Mouse (Mus musculus): ENCODE data around the gene Col1a1.

The Col1a1 gene

DNA sequence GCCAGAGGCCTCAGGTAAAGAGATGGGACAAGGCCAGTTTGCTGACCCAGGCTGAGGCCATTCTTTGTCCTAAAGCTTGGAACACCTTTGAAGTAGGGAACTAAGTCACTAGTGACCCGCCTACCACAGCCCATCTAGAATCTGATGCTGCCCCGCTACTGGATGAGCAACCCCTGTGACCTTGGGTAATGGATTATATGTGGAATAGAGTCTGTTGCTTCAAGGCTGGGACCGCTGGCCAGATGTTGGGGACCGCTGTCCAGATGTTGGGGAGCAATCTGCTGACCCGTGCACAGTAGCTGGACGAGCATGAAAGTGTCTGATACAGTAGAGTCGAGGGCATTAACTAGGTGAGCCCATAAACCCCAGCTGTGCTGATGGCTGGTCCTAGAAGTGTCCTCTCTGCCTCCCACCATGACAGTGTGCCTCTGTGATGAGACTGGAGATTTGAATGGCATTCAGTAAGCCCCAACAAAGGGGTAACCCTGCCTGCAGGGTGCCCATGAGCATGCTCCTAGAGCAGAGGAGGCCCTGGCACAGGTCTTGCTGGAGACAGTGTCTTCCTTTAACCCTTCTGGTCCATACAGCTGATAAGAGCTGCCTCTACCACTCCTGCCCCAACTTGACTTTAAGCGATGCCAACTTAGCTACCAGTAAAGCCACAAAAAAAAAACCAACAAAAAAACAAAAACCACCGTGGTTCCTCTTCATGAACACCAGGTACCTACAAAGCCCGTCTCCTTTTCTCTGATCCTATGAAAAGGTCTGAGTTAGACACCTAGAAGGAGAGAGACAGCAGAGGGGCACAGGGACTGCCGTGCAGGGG is 59.1 kb downstream of the Col1a1 start:
- no peak for DNase-seq (ENCODE audit: low read depth, low spot score)

DNA sequence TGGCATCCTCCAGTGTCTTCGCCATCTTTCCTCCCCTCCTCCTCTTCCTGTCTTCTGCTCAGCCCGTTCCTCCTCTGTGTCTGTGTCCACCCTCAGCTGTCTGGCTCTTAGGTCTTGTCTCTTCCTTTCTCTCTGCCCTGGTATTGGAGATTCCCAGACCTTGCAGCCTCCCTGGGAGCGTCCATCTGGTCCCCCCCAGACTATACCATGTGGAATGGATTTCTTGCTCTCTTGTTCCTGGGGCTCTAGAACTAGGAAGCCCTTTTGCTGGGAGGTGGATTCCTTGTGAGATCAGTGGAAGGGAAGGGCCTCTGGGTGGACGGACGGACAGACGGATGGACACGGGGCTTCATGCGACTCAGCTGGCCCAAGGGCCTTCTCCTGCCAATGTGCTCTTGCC is 60.1 kb downstream of the Col1a1 start:
- DNase-seq (ENCODE audit: low read depth, low spot score) = no peak

DNA sequence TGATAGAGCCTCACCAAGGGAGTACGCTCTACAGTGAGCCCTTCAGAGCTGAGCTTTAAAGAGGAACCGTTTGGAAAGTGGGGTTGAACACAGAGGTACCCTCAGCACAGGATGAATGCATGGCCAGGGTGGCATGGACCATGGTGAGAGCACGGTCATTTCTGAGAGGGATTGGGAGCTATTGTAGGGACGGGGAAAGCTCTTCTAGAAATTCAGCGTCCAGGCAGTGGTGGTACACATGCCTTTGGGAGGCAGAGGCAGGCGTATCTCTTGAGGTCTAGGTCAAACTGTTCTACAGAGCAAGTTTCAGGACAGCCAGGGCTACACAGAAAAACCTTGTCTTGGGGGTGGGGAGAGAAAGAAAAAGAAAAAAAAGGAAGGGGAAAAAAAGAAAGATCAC is 61.0 kb downstream of the Col1a1 start:
- no peak for DNase-seq (ENCODE audit: low read depth, low spot score)

DNA sequence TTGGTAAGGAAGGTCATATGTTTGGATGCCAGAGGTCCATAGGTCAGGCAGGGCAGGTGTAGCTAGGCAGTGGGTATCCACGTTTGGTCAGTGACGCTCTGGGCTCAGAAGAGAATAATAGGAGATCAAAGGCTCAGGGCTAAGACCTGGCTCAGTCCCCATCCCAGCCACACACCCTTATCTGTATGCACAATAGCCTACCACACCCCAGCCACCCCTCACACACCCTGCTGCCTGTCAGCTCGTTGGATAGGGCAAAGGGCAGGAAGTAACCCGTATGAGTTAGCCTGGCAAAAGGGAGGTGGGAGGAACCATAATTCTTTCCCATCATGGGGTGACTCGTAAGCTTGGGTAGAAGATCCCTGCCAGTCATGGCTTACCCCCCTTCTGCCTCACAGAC is 61.6 kb downstream of the Col1a1 start:
- DNase-seq (ENCODE audit: low read depth, low spot score) = no peak

DNA sequence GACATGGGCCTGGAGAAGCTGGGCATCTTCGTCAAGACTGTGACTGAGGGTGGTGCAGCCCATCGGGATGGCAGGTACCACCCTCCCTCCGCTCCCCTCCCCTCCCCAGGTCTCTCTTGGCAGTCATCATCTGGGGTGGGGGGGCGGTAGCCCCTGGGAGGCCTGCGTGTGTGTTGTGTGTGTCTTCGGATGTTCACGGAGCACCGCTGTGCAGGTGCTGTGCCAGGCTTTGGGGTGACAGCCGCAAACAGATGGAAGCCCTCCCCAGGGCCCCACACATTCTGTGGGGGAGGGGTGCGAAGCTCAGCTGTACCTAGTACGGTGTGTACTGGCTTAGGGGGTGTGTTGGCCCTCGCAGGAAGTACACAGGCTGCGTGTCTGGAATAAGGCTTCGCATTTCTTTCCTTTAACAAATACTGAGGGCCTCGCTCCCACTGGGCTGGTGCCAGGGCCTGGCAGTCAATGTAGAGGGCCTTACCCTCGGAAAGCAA is 62.1 kb downstream of the Col1a1 start:
- DNase-seq (ENCODE audit: low read depth, low spot score) = no peak

DNA sequence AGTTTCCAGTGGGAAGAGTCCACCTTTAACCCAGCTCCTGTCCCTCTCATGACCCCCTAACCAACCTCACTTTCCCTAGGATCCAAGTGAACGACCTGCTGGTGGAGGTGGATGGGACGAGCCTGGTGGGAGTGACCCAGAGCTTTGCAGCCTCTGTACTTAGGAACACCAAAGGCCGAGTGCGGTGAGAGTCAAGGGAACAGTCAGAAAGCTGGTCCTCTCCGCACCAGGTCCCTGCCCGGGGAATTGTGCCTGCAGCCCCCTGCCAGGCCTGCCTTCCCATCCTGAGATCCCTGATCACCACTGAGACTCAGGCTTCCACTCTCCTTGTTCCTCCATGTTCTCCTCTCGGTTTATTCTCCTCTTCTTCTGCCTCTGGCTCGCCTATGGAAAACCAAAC is 64.1 kb downstream of the Col1a1 start:
- DNase-seq (ENCODE audit: low read depth, low spot score) = no peak

DNA sequence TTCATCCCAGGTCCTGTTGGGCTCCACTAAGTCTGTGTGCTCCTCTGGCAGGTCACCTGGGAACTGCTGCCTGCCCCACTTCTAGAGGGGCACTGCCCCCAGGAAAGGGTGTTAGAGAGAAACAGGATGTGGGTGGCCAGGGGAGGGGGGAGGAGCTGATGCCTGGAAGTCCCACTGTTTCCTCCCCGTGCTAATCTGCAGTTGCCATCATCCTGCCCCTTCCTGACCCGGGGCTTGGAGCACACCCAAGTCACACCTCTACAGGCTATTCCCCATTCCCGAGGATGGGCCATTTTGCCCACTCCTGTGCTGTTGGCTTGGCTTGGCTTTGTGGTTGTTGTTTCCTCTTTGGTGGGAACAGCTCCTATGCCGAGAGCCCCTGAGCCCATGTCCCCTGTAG is 64.5 kb downstream of the Col1a1 start:
- DNase-seq (ENCODE audit: low read depth, low spot score) = no peak

DNA sequence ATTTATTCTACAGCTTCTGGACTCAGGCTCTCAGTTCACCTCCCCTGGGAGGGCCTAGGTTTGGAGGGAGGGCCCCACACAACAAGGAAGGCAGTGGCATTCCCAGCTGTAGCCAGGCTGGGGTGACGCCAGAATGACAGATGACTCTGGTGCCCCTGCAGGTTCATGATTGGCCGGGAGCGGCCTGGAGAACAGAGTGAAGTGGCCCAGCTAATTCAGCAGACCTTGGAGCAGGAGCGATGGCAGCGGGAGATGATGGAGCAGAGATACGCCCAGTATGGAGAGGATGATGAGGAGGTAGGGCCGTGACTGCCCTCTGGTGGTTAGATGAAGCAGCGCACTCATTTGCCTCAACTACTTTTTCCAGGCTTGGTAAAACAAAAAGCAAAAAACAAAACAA is 65.0 kb downstream of the Col1a1 start:
- peak; percentile 79 for DNase-seq (ENCODE audit: low read depth, low spot score)

DNA sequence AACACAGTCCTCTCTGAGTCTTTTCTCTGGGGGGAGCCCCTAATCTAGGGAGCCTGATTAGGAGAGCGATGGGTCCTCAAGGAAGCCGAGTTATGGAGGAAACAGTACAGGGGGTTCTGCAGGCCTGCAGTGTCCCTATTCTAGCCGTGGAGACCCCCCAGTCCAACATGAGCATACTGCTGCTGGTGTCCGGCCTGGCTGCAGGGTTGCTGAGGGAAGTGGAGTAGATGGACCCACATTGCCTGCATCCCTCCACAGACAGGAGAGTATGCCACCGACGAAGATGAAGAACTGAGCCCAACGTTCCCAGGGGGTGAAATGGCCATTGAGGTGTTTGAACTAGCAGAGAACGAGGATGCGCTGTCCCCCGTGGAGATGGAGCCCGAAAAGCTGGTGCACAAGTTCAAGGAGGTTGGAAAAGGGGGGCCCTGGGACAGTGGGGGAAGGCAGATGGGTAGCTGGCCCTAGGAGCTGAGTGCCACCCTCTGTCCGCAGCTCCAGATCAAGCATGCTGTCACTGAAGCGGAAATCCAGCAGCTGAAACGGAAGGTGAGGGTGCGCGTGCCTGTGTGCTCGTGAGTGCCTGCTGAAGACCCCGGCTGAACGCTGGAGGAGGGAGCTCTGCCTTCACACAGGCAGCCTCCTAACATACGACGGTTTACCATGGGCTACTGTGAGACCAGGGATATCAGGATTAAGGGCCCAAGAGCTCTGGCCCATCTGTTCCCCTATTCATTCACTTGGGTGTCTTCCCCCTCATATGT is 65.7 kb downstream of the Col1a1 start:
- DNase-seq (ENCODE audit: low read depth, low spot score) = no peak
